Mouse (Mus musculus) natural killer cell, adult 2 months (primary cell): ENCODE measurements around the gene Gng12.
"Not testable (repeated sequence)": the region's sequence is repeated elsewhere in the genome, so short reads cannot be mapped to it uniquely, and the experiment has no call there.

Experiments
- DNase-seq, 2 experiments: peaks; one replicate each; pipeline ENCODE4 v3.0.0; 2022; ENCODE audit warnings: low spot score in 2 of 2

The Gng12 gene

GRCm38 (mm10) chr6:67027438-67028142, 131.4 kb downstream of the Gng12 start:
- DNase-seq, result no peak

- DNase-seq, result no peak
Measured at GRCm38 (mm10) chr6:67029312-67029950, 133.2 kb downstream of the Gng12 start.

- no peak for DNase-seq
Measured at GRCm38 (mm10) chr6:67029987-67030386, 133.8 kb downstream of the Gng12 start.

- DNase-seq, result no peak
Measured at GRCm38 (mm10) chr6:67030416-67030815, 134.2 kb downstream of the Gng12 start.

GRCm38 (mm10) chr6:67030846-67031245, 134.6 kb downstream of the Gng12 start:
- no peak for DNase-seq

GRCm38 (mm10) chr6:67032551-67032950, 136.4 kb downstream of the Gng12 start:
- DNase-seq, result not testable (repeated sequence)

- DNase-seq, result not testable (repeated sequence)
Measured at GRCm38 (mm10) chr6:67032972-67033371, 136.8 kb downstream of the Gng12 start.

- DNase-seq, result no peak
Measured at GRCm38 (mm10) chr6:67033604-67034003, 137.4 kb downstream of the Gng12 start.

- DNase-seq, result no peak
Measured at GRCm38 (mm10) chr6:67034331-67035130, 138.3 kb downstream of the Gng12 start.

- DNase-seq, result no peak
Measured at GRCm38 (mm10) chr6:67035388-67036299, 139.4 kb downstream of the Gng12 start.

- DNase-seq, result peak; percentile 70 to 76
Measured at GRCm38 (mm10) chr6:67036356-67036811, 140.2 kb downstream of the Gng12 start.

GRCm38 (mm10) chr6:67036837-67037628, 140.8 kb downstream of the Gng12 start, which contains the start of gene Gadd45a:
Gene Gadd45a, minus strand, starts transcription at chr6:67037457.
- peak; percentile 92 to 93 for DNase-seq

GRCm38 (mm10) chr6:67038964-67039363, 142.8 kb downstream of the Gng12 start:
- no peak for DNase-seq

- no peak for DNase-seq
Measured at GRCm38 (mm10) chr6:67040904-67041410, 144.8 kb downstream of the Gng12 start.

- DNase-seq, result no peak
Measured at GRCm38 (mm10) chr6:67045424-67045823, 149.2 kb downstream of the Gng12 start.

- DNase-seq, result no peak
Measured at GRCm38 (mm10) chr6:67046937-67047336, 150.7 kb downstream of the Gng12 start.

GRCm38 (mm10) chr6:67048052-67048691, 152.0 kb downstream of the Gng12 start:
- DNase-seq, result no peak

GRCm38 (mm10) chr6:67048880-67049694, 152.9 kb downstream of the Gng12 start:
- DNase-seq, result no peak

- no peak for DNase-seq
Measured at GRCm38 (mm10) chr6:67049695-67050038, 153.5 kb downstream of the Gng12 start.
